In the genomic region with DNA sequence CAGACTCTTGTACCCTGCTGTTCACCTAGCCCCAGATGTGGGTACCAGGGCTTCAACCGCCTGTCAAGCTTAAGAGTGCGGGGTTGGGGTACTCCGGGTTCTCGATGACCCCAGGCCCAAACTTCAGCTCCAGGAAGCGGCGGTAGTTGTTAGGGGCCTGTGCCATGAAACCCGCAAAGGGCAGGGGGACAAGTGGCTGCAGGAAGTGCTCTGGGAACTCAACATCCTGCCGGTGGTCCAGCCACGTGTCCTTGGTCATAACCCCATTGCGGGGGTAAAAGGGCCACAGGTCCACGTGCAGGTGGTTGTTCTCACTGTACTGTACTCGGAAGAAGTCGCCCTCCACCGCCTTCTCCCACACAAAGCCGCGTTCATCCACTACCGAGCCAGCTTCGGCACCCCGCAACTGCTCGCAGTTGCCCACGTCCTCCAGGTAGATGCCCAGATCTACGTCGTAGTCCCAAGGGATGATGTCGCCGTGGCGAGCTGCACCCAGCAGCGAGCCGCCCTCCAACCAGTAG, we compare ENCODE assay signal across 9 mouse cellular contexts. TPM values are rescaled to one million over a fixed set of nuclear protein-coding genes. Genes with fewer than 3 reads are reported as not detected.
DNase-seq lines count a peak whose midpoint lies in the region; ATAC-seq and TF ChIP-seq lines count a peak whose summit lies in the region.
"Had no signal": no experiment of that assay in that cellular context is flagged by ENCODE, and none has a peak within 500 bp of the region (broad histone marks: within the 10 kb centered on the region; RNA-seq: fewer than 3 reads in every experiment).

No protein-coding gene starts in this region.

- no peak overlapping the region for H3K27ac ChIP-seq in heart, embryonic 12.5 days (ENCODE audit: poor library complexity, severe bottlenecking)
- no peak overlapping the region for H3K27ac ChIP-seq in hindbrain, embryonic 11.5 days (ENCODE audit: low read depth, low read length)
- H3K27ac ChIP-seq in midbrain, embryonic 13.5 days = peak overlapping the region; percentile 92

- H3K4me1 ChIP-seq in heart, embryonic 12.5 days (replicated peaks) = peaks cover 20% of the 10 kb centered on the region
- H3K4me1 ChIP-seq in hindbrain, embryonic 11.5 days (replicated peaks; ENCODE audit: control insufficient read depth, insufficient read depth, low read length) = peaks cover 16% of the 10 kb centered on the region
- peaks cover 57% of the 10 kb centered on the region for H3K4me1 ChIP-seq in midbrain, embryonic 13.5 days (replicated peaks)

- CTCF ChIA-PET in Patski (lab: Charles Lee) = interaction anchor here (1.3 kb wide), 2 partner anchors 20 to 24 kb away, joined by 3 read pairs; no protein-coding TSS in a partner anchor

- H3K36me3 ChIP-seq in heart, embryonic 12.5 days = peaks cover 62% of the 10 kb centered on the region
- 0 out of 2 replicates have a peak, but pooled peaks cover 4% of the 10 kb centered on the region for H3K36me3 ChIP-seq in hindbrain, embryonic 11.5 days (ENCODE audit: control insufficient read depth, insufficient read depth, low read length)
- peaks cover 25% of the 10 kb centered on the region for H3K36me3 ChIP-seq in midbrain, embryonic 13.5 days

- ATAC-seq in heart, embryonic 12.5 days (ENCODE audit: insufficient number of reproducible peaks, low FRiP score) = no peak
- peak; percentile 15 for ATAC-seq in Patski
- ATAC-seq in hindbrain, embryonic 11.5 days (ENCODE audit: low FRiP score) = no peak; the same call in 1 of the 2 replicates
- 0 out of 2 replicates have a peak, but pooled peaks have one; percentile 0 for ATAC-seq in midbrain, embryonic 13.5 days

- H3K4me3 ChIP-seq in heart, embryonic 12.5 days = peak overlapping the region; percentile 49
- H3K4me3 ChIP-seq in hindbrain, embryonic 11.5 days (ENCODE audit: low read depth, low read length) = peak overlapping the region; percentile 31
- H3K4me3 ChIP-seq in midbrain, embryonic 13.5 days (replicated peaks) = peak overlapping the region; percentile 53

- peaks cover 32% of the 10 kb centered on the region for H3K27me3 ChIP-seq in heart, embryonic 12.5 days (replicated peaks)
- H3K27me3 ChIP-seq in Patski = no peaks in the 10 kb centered on the region
- peaks cover 25% of the 10 kb centered on the region for H3K27me3 ChIP-seq in hindbrain, embryonic 11.5 days (ENCODE audit: control insufficient read depth, insufficient read depth, low read length)
- H3K27me3 ChIP-seq in midbrain, embryonic 13.5 days = peaks cover 35% of the 10 kb centered on the region
- H3K27me3 ChIP-seq: CH12.LX had no signal

- no peak for TF ChIP-seq CTCF in Patski (IDR thresholded peaks at IDR 0.05)

- no peaks in the 10 kb centered on the region for H3K9me3 ChIP-seq in heart, embryonic 12.5 days (replicated peaks)
- H3K9me3 ChIP-seq in hindbrain, embryonic 11.5 days (ENCODE audit: control insufficient read depth, low read length) = no peaks in the 10 kb centered on the region
- H3K9me3 ChIP-seq in midbrain, embryonic 13.5 days = no peaks in the 10 kb centered on the region

- whole genome bisulfite sequencing in heart, embryonic 12.5 days = 49% methylated on average over 28 of the region's 28 CpGs
- WGBS in hindbrain, embryonic 11.5 days = 50% methylated on average over 28 of the region's 28 CpGs
- WGBS in midbrain, embryonic 13.5 days = 50% methylated on average over 28 of the region's 28 CpGs

- DNase-seq in heart, postnatal 25 days (ENCODE audit: low spot score) = no peak
- DNase-seq in Patski (ENCODE audit: low read depth, low spot score) = no peak
- no peak for DNase-seq in hindbrain, embryonic 11.5 days (ENCODE audit: low spot score)
- DNase-seq in right cerebral cortex, postnatal 36 days (ENCODE audit: low spot score in 2 of 2) = no peak
- no peak for DNase-seq in natural killer cell, adult 2 months (ENCODE audit: low spot score in 2 of 2)
- DNase-seq in embryo, embryonic 11 days = no peak

- in situ Hi-C loops in Patski (cut with MboI; ENCODE audit: low pct_unique_long_range_greater_than_20kb) = no loop called here

- H3K9ac ChIP-seq in heart, embryonic 12.5 days = peak overlapping the region; percentile 68; the same call in 1 of the 2 replicates
- H3K9ac ChIP-seq in hindbrain, embryonic 11.5 days (ENCODE audit: low read depth, low read length) = 0 out of 2 replicates have a peak overlapping the region, but pooled peaks have one; percentile 24
- peak overlapping the region; percentile 78 for H3K9ac ChIP-seq in midbrain, embryonic 13.5 days (replicated peaks)

- POLR2A ChIA-PET in Patski (lab: Charles Lee) = no interaction called here

- peak overlapping the region; percentile 85 for H3K4me2 ChIP-seq in heart, embryonic 12.5 days
- H3K4me2 ChIP-seq in hindbrain, embryonic 11.5 days (replicated peaks; ENCODE audit: low read depth, low read length) = peak overlapping the region; percentile 60
- peak overlapping the region; percentile 82 for H3K4me2 ChIP-seq in midbrain, embryonic 13.5 days (replicated peaks)

- intact Hi-C loops in heart, postnatal 25 days (cut with DNase I) = loop anchor here (2.0 kb wide), 1 partner anchor 82 kb away; no protein-coding TSS in a partner anchor

RNA-seq across cellular contexts. Expression of a gene that starts 5.2 kb away (rescaled TPM):
- 97.4 and 103 TPM in 2 replicates for polyA plus RNA-seq in heart, embryonic 12.5 days (2016; fragmentation: Nextera tagmentation; extraction: Ambion mirVana)
- total RNA-seq in heart, postnatal 25 days (2021) = 10 to 100 TPM; 54.8 to 65.5 TPM
- 90.0 TPM for polyA plus RNA-seq in Patski (2021)
- polyA plus RNA-seq in hindbrain, embryonic 11.5 days (2014; fragmentation: Nextera tagmentation; extraction: Ambion mirVana) = 112 and 130 TPM in 2 replicates
- polyA plus RNA-seq in midbrain, embryonic 13.5 days (2015; fragmentation: Nextera tagmentation; extraction: Ambion mirVana) = 184 and 186 TPM in 2 replicates

RNA-seq across cellular contexts. Expression of a gene that starts 6.1 kb away (rescaled TPM):
- polyA plus RNA-seq in heart, embryonic 12.5 days (2016; fragmentation: Nextera tagmentation; extraction: Ambion mirVana) = 37.6 and 37.8 TPM in 2 replicates
- total RNA-seq in heart, postnatal 25 days (2021) = 10 to 100 TPM; 46.2 to 48.0 TPM
- 33.4 TPM for polyA plus RNA-seq in Patski (2021)
- polyA plus RNA-seq in hindbrain, embryonic 11.5 days (2014; fragmentation: Nextera tagmentation; extraction: Ambion mirVana) = 21.9 and 22.7 TPM in 2 replicates
- 43.9 and 46.1 TPM in 2 replicates for polyA plus RNA-seq in midbrain, embryonic 13.5 days (2015; fragmentation: Nextera tagmentation; extraction: Ambion mirVana)

RNA-seq across cellular contexts. Expression of a gene that starts 29.3 kb away (rescaled TPM):
- polyA plus RNA-seq in heart, embryonic 12.5 days (2016; fragmentation: Nextera tagmentation; extraction: Ambion mirVana) = 50.8 and 52.0 TPM in 2 replicates
- total RNA-seq in heart, postnatal 25 days (2021) = 10 to 100 TPM; 18.5 to 22.8 TPM
- polyA plus RNA-seq in Patski (2021) = 69.5 TPM
- polyA plus RNA-seq in hindbrain, embryonic 11.5 days (2014; fragmentation: Nextera tagmentation; extraction: Ambion mirVana) = 15.0 and 15.1 TPM in 2 replicates
- polyA plus RNA-seq in midbrain, embryonic 13.5 days (2015; fragmentation: Nextera tagmentation; extraction: Ambion mirVana) = 13.8 and 14.9 TPM in 2 replicates

RNA-seq across cellular contexts. Expression of a gene that starts 32.2 kb away (rescaled TPM):
- polyA plus RNA-seq in heart, embryonic 12.5 days (2016; fragmentation: Nextera tagmentation; extraction: Ambion mirVana) = 10.8 and 11.8 TPM in 2 replicates
- total RNA-seq in heart, postnatal 25 days (2021) = 10 to 100 TPM; 18.0 to 22.9 TPM
- polyA plus RNA-seq in Patski (2021) = 15.3 TPM
- 8.8 and 9.4 TPM in 2 replicates for polyA plus RNA-seq in hindbrain, embryonic 11.5 days (2014; fragmentation: Nextera tagmentation; extraction: Ambion mirVana)
- 6.4 and 6.6 TPM in 2 replicates for polyA plus RNA-seq in midbrain, embryonic 13.5 days (2015; fragmentation: Nextera tagmentation; extraction: Ambion mirVana)

Comparison
In these comparisons a context has a peak if more than half of its experiments do, and no peak if none do; other contexts are left out.
1. ATAC-seq: peak in Patski (single experiment) and midbrain, embryonic 13.5 days (single experiment); none in heart, embryonic 12.5 days (single experiment) and hindbrain, embryonic 11.5 days (single experiment).
2. H3K9ac ChIP-seq: peak in every context shown above with its lines; median percentile 78 in midbrain, embryonic 13.5 days; 68 in heart, embryonic 12.5 days; 24 in hindbrain, embryonic 11.5 days.
3. Peak in every context shown above with its lines, with median percentiles within 50 percentile points of each other: H3K4me2 ChIP-seq and H3K4me3 ChIP-seq.